Mouse (Mus musculus): ENCODE measurements around the gene Ppdpf. TPM values are rescaled to one million over a fixed set of nuclear protein-coding genes. Genes with fewer than 3 reads are reported as not detected.
"Not testable (repeated sequence)": the region's sequence is repeated elsewhere in the genome, so short reads cannot be mapped to it uniquely, and the experiment has no call there.

The Ppdpf gene
- polyA plus RNA-seq, 1 experiment from 2014 or later, result 302 TPM

DNA sequence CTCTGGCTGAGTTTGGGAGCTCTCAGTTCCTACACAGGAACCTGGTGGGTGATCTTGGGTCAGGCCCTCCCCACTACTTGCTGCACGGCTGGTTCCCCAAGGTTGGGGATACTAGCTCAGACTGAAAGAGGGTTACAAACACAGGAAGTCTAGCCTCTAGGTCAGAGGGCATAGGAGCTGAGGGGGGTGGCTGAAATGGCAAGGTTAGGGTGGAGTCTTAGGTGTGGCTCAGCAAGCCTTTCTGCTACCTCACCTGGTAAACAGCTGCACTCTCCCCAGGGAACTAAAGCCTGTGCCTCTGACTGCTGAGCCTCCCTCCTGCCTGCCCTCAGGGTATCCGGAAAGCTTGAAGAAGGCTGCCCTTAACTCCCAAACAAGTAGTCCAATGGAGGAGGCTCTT, 1.6 kb downstream of the Ppdpf start:
- Histone ChIP-seq H3K27me3 (ENCODE audit: insufficient read depth, low read length) (no peaks in the 10 kb centered on the region), H3K36me3 (ENCODE audit: insufficient read depth, low read length) (peaks cover 6% of the 10 kb centered on the region; the same call in 1 of the 2 replicates)
- 60% methylated on average over 2 of the region's 2 CpGs for WGBS

DNA sequence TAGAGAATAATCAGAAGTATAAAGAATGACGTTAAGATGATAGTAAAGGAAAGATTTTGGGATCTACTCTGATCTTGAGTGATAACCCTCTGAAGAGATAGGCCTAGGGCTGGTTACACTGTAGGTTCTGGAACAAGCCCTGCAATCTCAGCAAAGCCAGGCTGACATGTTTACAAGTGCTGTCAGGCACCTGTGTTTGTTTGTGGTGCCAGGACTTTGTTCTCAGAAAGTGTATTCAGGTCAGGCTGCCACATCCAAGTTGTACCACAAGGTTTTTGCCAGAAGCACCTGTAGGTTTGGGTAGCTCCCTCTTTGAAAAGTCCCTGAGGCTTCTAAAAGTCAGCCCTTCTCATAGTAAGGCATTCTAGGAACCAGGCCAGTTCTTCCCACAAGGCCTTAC, 2.3 kb downstream of the Ppdpf start:
- Histone ChIP-seq H3K27ac (ENCODE audit: low read length) (no peak overlapping the region), H3K9me3 (ENCODE audit: low read length) (no peaks in the 10 kb centered on the region), H3K4me1 (ENCODE audit: insufficient read depth, low read length) (peaks cover 7% of the 10 kb centered on the region), H3K27me3 (ENCODE audit: insufficient read depth, low read length) (no peaks in the 10 kb centered on the region), H3K4me2 (replicated peaks; ENCODE audit: low read depth, low read length) (no peak overlapping the region), H3K36me3 (ENCODE audit: insufficient read depth, low read length) (peaks cover 6% of the 10 kb centered on the region; the same call in 1 of the 2 replicates), H3K9ac (replicated peaks; ENCODE audit: low read length) (no peak overlapping the region), H3K4me3 (ENCODE audit: low read length) (no peak overlapping the region)
- ATAC-seq (ENCODE audit: low FRiP score, low TSS enrichment), result no peak
- WGBS, result 84% methylated on average over 1 of the region's 1 CpGs

More for the DNA sequence above, 1.6 kb downstream of the Ppdpf start:
- ATAC-seq (ENCODE audit: low FRiP score, low TSS enrichment), result no peak
- H3K4me3 ChIP-seq (ENCODE audit: low read length), result peak overlapping the region; percentile 71
- H3K27ac ChIP-seq (ENCODE audit: low read length), result peak overlapping the region; percentile 90
- H3K4me2 ChIP-seq (replicated peaks; ENCODE audit: low read depth, low read length), result peak overlapping the region; percentile 91
- H3K9ac ChIP-seq (replicated peaks; ENCODE audit: low read length), result peak overlapping the region; percentile 55
- H3K9me3 ChIP-seq (ENCODE audit: low read length), result no peaks in the 10 kb centered on the region
- peaks cover 7% of the 10 kb centered on the region for H3K4me1 ChIP-seq (ENCODE audit: insufficient read depth, low read length)

DNA sequence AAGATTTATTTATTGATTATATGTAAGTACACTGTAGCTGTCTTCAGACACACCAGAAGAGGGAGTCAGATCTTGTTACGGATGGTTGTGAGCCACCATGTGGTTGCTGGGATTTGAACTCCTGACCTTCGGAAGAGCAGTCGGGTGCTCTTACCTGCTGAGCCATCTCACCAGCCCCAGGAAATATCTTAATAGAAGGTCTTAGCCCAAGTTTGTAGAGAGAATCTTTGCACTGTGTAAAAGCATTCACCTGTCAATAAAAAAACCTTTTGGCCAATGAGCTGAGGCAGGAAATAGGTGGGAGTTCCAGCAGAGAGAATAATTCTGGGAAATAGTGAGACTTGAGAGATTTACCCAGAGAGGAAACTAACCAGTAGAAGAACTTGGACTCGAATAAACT, 4.3 kb downstream of the Ppdpf start:
- H3K4me1 ChIP-seq (ENCODE audit: insufficient read depth, low read length); H3K4me3 ChIP-seq (ENCODE audit: low read length); H3K27ac ChIP-seq (ENCODE audit: low read length); H3K9me3 ChIP-seq (ENCODE audit: low read length); ATAC-seq (ENCODE audit: low FRiP score, low TSS enrichment); H3K36me3 ChIP-seq (ENCODE audit: insufficient read depth, low read length); H3K27me3 ChIP-seq (ENCODE audit: insufficient read depth, low read length); H3K9ac ChIP-seq (replicated peaks; ENCODE audit: low read length); H3K4me2 ChIP-seq (replicated peaks; ENCODE audit: low read depth, low read length): not testable (repeated sequence)
- 74% methylated on average over 3 of the region's 4 CpGs for WGBS

DNA sequence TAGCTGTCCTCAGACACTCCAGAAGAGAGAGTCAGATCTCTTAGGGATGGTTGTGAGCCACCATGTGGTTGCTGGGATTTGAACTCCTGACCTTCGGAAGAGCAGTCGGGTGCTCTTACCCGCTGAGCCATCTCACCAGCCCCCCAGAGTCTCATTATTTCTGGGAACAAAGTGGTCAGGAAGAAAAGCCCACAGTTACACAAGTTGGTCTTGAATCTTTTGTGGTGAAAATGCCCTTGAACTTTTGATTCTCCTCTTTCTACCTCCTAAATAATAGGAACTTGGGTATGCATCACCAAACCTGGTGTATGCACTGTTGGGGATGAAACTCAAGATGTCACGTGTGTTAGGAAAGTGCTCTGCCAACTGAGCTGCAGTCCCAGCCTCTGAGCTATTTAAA, 4.9 kb downstream of the Ppdpf start:
- Histone ChIP-seq H3K9me3 (ENCODE audit: low read length) (no peaks in the 10 kb centered on the region), H3K36me3 (ENCODE audit: insufficient read depth, low read length) (peaks cover 6% of the 10 kb centered on the region; the same call in 1 of the 2 replicates), H3K9ac (replicated peaks; ENCODE audit: low read length) (no peak overlapping the region), H3K27ac (ENCODE audit: low read length) (no peak overlapping the region), H3K27me3 (ENCODE audit: insufficient read depth, low read length) (no peaks in the 10 kb centered on the region), H3K4me3 (ENCODE audit: low read length) (no peak overlapping the region), H3K4me2 (replicated peaks; ENCODE audit: low read depth, low read length) (no peak overlapping the region), H3K4me1 (ENCODE audit: insufficient read depth, low read length) (peaks cover 7% of the 10 kb centered on the region)
- no peak for ATAC-seq (ENCODE audit: low FRiP score, low TSS enrichment)
- 70% methylated on average over 4 of the region's 4 CpGs for WGBS

DNA sequence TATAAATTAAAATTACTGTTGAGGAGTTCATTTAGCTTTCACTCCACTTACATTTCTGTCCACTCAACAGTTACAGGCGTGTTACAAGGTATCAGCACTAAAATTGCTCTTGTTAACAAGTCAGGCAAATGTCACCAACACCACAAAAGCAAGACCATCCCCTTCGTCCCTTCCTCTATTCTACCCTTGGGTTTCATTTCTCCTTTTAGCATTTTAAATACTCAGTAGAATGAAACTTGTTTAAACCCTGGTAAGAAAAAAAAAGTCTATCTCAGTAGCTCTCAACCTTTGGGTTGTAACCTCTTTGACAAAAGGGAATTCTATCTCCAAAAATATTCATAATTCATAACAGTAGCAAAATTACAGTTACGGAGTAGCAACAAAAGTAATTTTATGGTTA, 6.0 kb downstream of the Ppdpf start:
- H3K27me3 ChIP-seq (ENCODE audit: insufficient read depth, low read length), result no peaks in the 10 kb centered on the region
- peaks cover 6% of the 10 kb centered on the region; the same call in 1 of the 2 replicates for H3K36me3 ChIP-seq (ENCODE audit: insufficient read depth, low read length)
- H3K9me3 ChIP-seq (ENCODE audit: low read length), result no peaks in the 10 kb centered on the region
- ATAC-seq (ENCODE audit: low FRiP score, low TSS enrichment), result no peak
- no peak overlapping the region for H3K4me3 ChIP-seq (ENCODE audit: low read length)
- 81% methylated on average over 3 of the region's 3 CpGs for WGBS
- H3K9ac ChIP-seq (replicated peaks; ENCODE audit: low read length), result no peak overlapping the region
- H3K4me1 ChIP-seq (ENCODE audit: insufficient read depth, low read length), result peaks cover 7% of the 10 kb centered on the region
- H3K27ac ChIP-seq (ENCODE audit: low read length), result no peak overlapping the region
- H3K4me2 ChIP-seq (replicated peaks; ENCODE audit: low read depth, low read length), result no peak overlapping the region

DNA sequence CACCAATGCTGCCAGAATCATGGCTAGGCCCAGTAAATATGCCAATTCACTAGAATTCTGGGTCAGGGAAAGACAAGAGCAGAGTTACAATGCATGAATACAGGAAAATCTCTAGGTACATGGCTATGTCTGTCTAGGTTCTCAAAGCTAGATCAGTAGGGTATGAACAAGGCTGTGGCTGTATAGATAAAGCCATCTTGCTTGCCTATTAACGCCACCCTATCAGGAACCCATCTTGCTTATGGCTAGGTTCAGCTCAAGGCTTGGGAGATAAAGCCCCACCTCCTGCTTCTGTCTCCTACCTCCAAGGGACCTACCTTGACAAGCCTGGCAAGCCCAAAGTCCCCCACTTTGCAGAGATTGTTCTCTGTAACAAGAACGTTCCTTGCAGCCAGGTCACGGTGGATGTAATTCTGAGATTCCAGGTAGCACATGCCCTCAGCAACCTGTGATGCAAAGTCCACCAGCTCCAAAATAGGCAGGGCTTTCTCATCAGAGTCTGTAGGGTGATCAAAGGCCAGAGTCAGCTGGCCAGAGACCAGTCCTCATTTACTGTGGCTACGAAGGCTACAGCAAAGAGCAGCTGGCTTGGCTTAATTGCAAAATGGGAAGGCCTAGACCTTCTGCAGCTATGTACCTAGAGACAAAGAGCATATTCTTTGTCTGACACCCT, 9.7 kb downstream of the Ppdpf start:
- Histone ChIP-seq H3K4me1 (ENCODE audit: insufficient read depth, low read length) (no peaks in the 10 kb centered on the region), H3K9me3 (ENCODE audit: low read length) (no peaks in the 10 kb centered on the region), H3K27ac (ENCODE audit: low read length) (no peak overlapping the region), H3K36me3 (ENCODE audit: insufficient read depth, low read length) (no peaks in the 10 kb centered on the region), H3K9ac (replicated peaks; ENCODE audit: low read length) (no peak overlapping the region), H3K4me3 (ENCODE audit: low read length) (no peak overlapping the region), H3K27me3 (ENCODE audit: insufficient read depth, low read length) (no peaks in the 10 kb centered on the region), H3K4me2 (replicated peaks; ENCODE audit: low read depth, low read length) (no peak overlapping the region)
- WGBS, result 95% methylated on average over 4 of the region's 4 CpGs
- no peak for ATAC-seq (ENCODE audit: low FRiP score, low TSS enrichment)

DNA sequence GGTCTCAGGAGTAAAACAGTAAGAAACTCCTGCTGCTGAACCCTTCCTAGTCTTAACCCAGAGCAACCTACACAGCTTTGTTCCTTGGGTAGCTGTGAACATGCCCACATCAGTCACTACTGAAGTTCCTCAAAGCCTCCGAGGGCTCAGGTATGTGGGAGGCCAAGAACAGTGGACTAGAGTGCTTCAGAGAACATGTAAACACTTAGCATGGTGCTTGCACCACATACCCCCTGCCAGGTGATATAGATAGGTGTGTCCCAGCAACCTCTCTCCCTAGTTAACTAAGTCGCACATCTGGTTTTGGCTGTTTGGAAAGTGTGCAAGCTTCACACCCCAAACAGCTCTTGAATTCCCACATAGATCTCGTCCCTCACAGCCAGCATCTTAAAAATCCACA, 14.6 kb downstream of the Ppdpf start:
- Histone ChIP-seq H3K4me1 (ENCODE audit: insufficient read depth, low read length) (no peaks in the 10 kb centered on the region), H3K27me3 (ENCODE audit: insufficient read depth, low read length) (no peaks in the 10 kb centered on the region), H3K36me3 (ENCODE audit: insufficient read depth, low read length) (no peaks in the 10 kb centered on the region), H3K9ac (replicated peaks; ENCODE audit: low read length) (no peak overlapping the region), H3K9me3 (ENCODE audit: low read length) (no peaks in the 10 kb centered on the region), H3K4me2 (replicated peaks; ENCODE audit: low read depth, low read length) (no peak overlapping the region), H3K4me3 (ENCODE audit: low read length) (no peak overlapping the region), H3K27ac (ENCODE audit: low read length) (no peak overlapping the region)
- WGBS, result 64% methylated on average over 3 of the region's 3 CpGs
- ATAC-seq (ENCODE audit: low FRiP score, low TSS enrichment), result no peak

DNA sequence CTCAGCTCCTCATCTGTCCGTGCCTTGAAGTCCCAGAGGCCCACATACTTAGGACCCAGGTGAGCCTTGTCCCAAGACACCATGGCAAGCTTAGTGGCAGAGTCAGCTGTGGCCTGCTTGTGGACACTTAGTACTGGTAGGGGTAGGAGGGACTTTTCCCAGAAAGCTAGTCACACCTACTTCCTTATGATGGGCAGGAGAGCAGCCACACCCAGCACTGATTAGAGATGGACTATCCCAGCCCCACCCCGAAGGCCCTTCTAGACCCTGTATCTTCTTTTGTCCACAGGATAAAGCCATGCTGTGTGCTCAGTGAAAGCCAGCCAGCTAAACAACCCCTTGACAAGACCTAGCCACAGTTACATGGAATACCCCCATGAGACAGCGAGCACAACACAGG, 15.4 kb downstream of the Ppdpf start, which contains the start of gene Ptk6:
Gene Ptk6 (minus strand): TSS at position 368 of the 400 bp plus-strand sequence.
- H3K9me3 ChIP-seq (ENCODE audit: low read length), result no peaks in the 10 kb centered on the region
- ATAC-seq (ENCODE audit: low FRiP score, low TSS enrichment), result no peak
- H3K27me3 ChIP-seq (ENCODE audit: insufficient read depth, low read length), result no peaks in the 10 kb centered on the region
- no peak within 1 kb of the TSS for H3K4me3 ChIP-seq (ENCODE audit: low read length)
- H3K27ac ChIP-seq (ENCODE audit: low read length), result no peak within 1 kb of the TSS
- no peaks in the 10 kb centered on the region for H3K36me3 ChIP-seq (ENCODE audit: insufficient read depth, low read length)
- WGBS, result 88% methylated on average over 3 of the region's 3 CpGs
- H3K4me1 ChIP-seq (ENCODE audit: insufficient read depth, low read length), result no peaks in the 10 kb centered on the region
- no peak within 1 kb of the TSS for H3K9ac ChIP-seq (replicated peaks; ENCODE audit: low read length)
- no peak within 1 kb of the TSS for H3K4me2 ChIP-seq (replicated peaks; ENCODE audit: low read depth, low read length)

DNA sequence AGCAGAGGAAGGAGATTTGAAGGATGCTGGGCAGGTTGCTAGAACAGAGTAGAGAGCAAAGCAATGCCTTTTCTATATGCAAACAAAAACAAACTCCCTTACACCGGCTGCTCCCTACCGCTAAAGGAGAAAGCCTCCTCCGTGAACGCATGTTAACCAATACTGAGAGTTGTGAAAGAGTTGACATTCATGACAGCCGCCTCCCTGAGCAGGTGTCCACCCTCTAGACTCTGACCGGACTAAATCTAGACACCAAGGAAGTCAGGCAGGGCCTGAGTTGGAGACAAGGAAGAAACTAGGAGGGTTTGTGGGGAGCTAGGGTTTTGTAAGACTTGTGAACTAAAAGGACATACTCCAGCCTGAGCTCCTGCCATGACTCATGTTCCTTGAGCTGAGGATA, 15.8 kb downstream of the Ppdpf start:
- WGBS, result 63% methylated on average over 6 of the region's 6 CpGs
- no peak overlapping the region for H3K9ac ChIP-seq (replicated peaks; ENCODE audit: low read length)
- no peak overlapping the region for H3K4me3 ChIP-seq (ENCODE audit: low read length)
- no peaks in the 10 kb centered on the region for H3K4me1 ChIP-seq (ENCODE audit: insufficient read depth, low read length)
- no peak overlapping the region for H3K27ac ChIP-seq (ENCODE audit: low read length)
- no peaks in the 10 kb centered on the region for H3K36me3 ChIP-seq (ENCODE audit: insufficient read depth, low read length)
- ATAC-seq (ENCODE audit: low FRiP score, low TSS enrichment), result no peak
- H3K27me3 ChIP-seq (ENCODE audit: insufficient read depth, low read length), result no peaks in the 10 kb centered on the region
- no peak overlapping the region for H3K4me2 ChIP-seq (replicated peaks; ENCODE audit: low read depth, low read length)
- no peaks in the 10 kb centered on the region for H3K9me3 ChIP-seq (ENCODE audit: low read length)

DNA sequence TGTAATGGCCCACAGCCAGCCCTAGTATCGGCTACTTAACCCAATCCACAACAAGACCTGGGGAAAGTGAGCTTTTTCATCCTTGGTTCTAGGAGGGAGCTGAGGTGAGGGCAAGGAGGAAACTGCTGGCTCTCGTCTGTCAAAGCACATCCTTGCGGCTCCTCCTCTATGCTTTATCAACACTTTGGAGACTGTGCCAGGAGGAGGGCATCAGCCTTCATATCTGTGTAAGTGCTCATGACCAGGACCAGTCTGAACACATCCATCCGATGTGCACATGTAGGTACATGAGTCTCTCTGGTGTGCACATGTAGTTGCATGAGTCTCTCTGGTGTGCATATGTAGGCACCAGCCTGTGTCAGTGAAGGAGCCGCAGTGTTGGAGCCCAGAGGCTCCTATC, 18.6 kb downstream of the Ppdpf start:
- no peak overlapping the region for H3K4me2 ChIP-seq (replicated peaks; ENCODE audit: low read depth, low read length)
- no peaks in the 10 kb centered on the region for H3K9me3 ChIP-seq (ENCODE audit: low read length)
- H3K4me3 ChIP-seq (ENCODE audit: low read length), result no peak overlapping the region
- WGBS, result 79% methylated on average over 5 of the region's 5 CpGs
- ATAC-seq (ENCODE audit: low FRiP score, low TSS enrichment), result no peak
- H3K36me3 ChIP-seq (ENCODE audit: insufficient read depth, low read length), result no peaks in the 10 kb centered on the region
- no peaks in the 10 kb centered on the region for H3K4me1 ChIP-seq (ENCODE audit: insufficient read depth, low read length)
- no peak overlapping the region for H3K9ac ChIP-seq (replicated peaks; ENCODE audit: low read length)
- H3K27me3 ChIP-seq (ENCODE audit: insufficient read depth, low read length), result no peaks in the 10 kb centered on the region
- H3K27ac ChIP-seq (ENCODE audit: low read length), result no peak overlapping the region
